Mouse (Mus musculus): ENCODE measurements around the gene H2-M5. TPM values are rescaled to one million over a fixed set of nuclear protein-coding genes. Genes with fewer than 3 reads are reported as not detected.

H2-M5 gene
- total and polyA plus RNA-seq, 3 experiments: 0.11 TPM; not detected in 2

GRCm38 (mm10) chr17:36971172-36971850, 18.0 kb downstream of the H2-M5 start:
- ATAC-seq (ENCODE audit: extremely low read depth, insufficient number of reproducible peaks, low FRiP score, poor library complexity, severe bottlenecking) (no peak), DNase-seq (ENCODE audit: low spot score) (no peak)
- no peak for TF ChIP-seq TAL1 (conservative IDR thresholded peaks at IDR 0.05; ENCODE audit: low read depth, low read length)
- no peak for TF ChIP-seq GATA1 (IDR thresholded peaks at IDR 0.05; ENCODE audit: borderline replicate concordance, low read length)
- no peak for TF ChIP-seq CTCF (IDR thresholded peaks at IDR 0.05; ENCODE audit: low read depth, low read length)
- no peak for TF ChIP-seq GATA2 (IDR thresholded peaks at IDR 0.05; ENCODE audit: borderline replicate concordance, low read depth, low read length)
- TF ChIP-seq POLR2AphosphoS5 (IDR thresholded peaks at IDR 0.05; ENCODE audit: insufficient replicate concordance, low read depth, low read length): no peak
- no peaks in the 10 kb centered on the region for H3K36me3 ChIP-seq (replicated peaks)
- H3K9me3 ChIP-seq (replicated peaks): no peaks in the 10 kb centered on the region
- no peak overlapping the region for H3K4me3 ChIP-seq (ENCODE audit: low read depth, low read length)
- H3K27me3 ChIP-seq (ENCODE audit: insufficient read depth, low read length): peaks cover 15% of the 10 kb centered on the region; the same call in 1 of the 2 replicates
- peaks cover 3% of the 10 kb centered on the region for H3K4me1 ChIP-seq (ENCODE audit: insufficient read depth, low read depth, low read length)

- ATAC-seq (ENCODE audit: extremely low read depth, insufficient number of reproducible peaks, low FRiP score, poor library complexity, severe bottlenecking) (no peak), DNase-seq (ENCODE audit: low spot score) (no peak)
- no peak overlapping the region for H3K4me3 ChIP-seq (ENCODE audit: low read depth, low read length)
- peaks cover 4% of the 10 kb centered on the region for H3K36me3 ChIP-seq (replicated peaks)
- no peaks in the 10 kb centered on the region for H3K9me3 ChIP-seq (replicated peaks)
- peaks cover 15% of the 10 kb centered on the region; the same call in 1 of the 2 replicates for H3K27me3 ChIP-seq (ENCODE audit: insufficient read depth, low read length)
- TF ChIP-seq GATA2 (IDR thresholded peaks at IDR 0.05; ENCODE audit: borderline replicate concordance, low read depth, low read length) (no peak), GATA1 (IDR thresholded peaks at IDR 0.05; ENCODE audit: borderline replicate concordance, low read length) (no peak), POLR2AphosphoS5 (IDR thresholded peaks at IDR 0.05; ENCODE audit: insufficient replicate concordance, low read depth, low read length) (no peak), CTCF (IDR thresholded peaks at IDR 0.05; ENCODE audit: low read depth, low read length) (no peak), TAL1 (conservative IDR thresholded peaks at IDR 0.05; ENCODE audit: low read depth, low read length) (no peak)
- H3K4me1 ChIP-seq (ENCODE audit: insufficient read depth, low read depth, low read length): peaks cover 3% of the 10 kb centered on the region
Measured at GRCm38 (mm10) chr17:36970316-36970890, 18.9 kb downstream of the H2-M5 start.

GRCm38 (mm10) chr17:36966875-36967274, 22.5 kb downstream of the H2-M5 start:
- DNase-seq (ENCODE audit: low spot score): no peak
- TF ChIP-seq GATA1 (IDR thresholded peaks at IDR 0.05; ENCODE audit: borderline replicate concordance, low read length): no peak
- TF ChIP-seq TAL1 (conservative IDR thresholded peaks at IDR 0.05; ENCODE audit: low read depth, low read length): no peak
- no peak for TF ChIP-seq POLR2AphosphoS5 (IDR thresholded peaks at IDR 0.05; ENCODE audit: insufficient replicate concordance, low read depth, low read length)
- TF ChIP-seq CTCF (IDR thresholded peaks at IDR 0.05; ENCODE audit: low read depth, low read length): no peak
- TF ChIP-seq GATA2 (IDR thresholded peaks at IDR 0.05; ENCODE audit: borderline replicate concordance, low read depth, low read length): no peak
- H3K4me3 ChIP-seq (ENCODE audit: low read depth, low read length): no peak overlapping the region
- H3K9me3 ChIP-seq (replicated peaks): no peaks in the 10 kb centered on the region
- H3K4me1 ChIP-seq (ENCODE audit: insufficient read depth, low read depth, low read length): no peaks in the 10 kb centered on the region; the same call in 1 of the 2 replicates
- peaks cover 13% of the 10 kb centered on the region for H3K36me3 ChIP-seq (replicated peaks)
- no peak for ATAC-seq (ENCODE audit: extremely low read depth, insufficient number of reproducible peaks, low FRiP score, poor library complexity, severe bottlenecking)
- peaks cover 15% of the 10 kb centered on the region; the same call in 1 of the 2 replicates for H3K27me3 ChIP-seq (ENCODE audit: insufficient read depth, low read length)

- no peak overlapping the region for H3K4me3 ChIP-seq (ENCODE audit: low read depth, low read length)
- TF ChIP-seq TAL1 (conservative IDR thresholded peaks at IDR 0.05; ENCODE audit: low read depth, low read length) (no peak), GATA2 (IDR thresholded peaks at IDR 0.05; ENCODE audit: borderline replicate concordance, low read depth, low read length) (no peak), CTCF (IDR thresholded peaks at IDR 0.05; ENCODE audit: low read depth, low read length) (no peak), POLR2AphosphoS5 (IDR thresholded peaks at IDR 0.05; ENCODE audit: insufficient replicate concordance, low read depth, low read length) (no peak), GATA1 (IDR thresholded peaks at IDR 0.05; ENCODE audit: borderline replicate concordance, low read length) (no peak)
- ATAC-seq (ENCODE audit: extremely low read depth, insufficient number of reproducible peaks, low FRiP score, poor library complexity, severe bottlenecking): no peak
- no peak for DNase-seq (ENCODE audit: low spot score)
- peaks cover 28% of the 10 kb centered on the region for H3K4me1 ChIP-seq (ENCODE audit: insufficient read depth, low read depth, low read length)
- peaks cover 27% of the 10 kb centered on the region for H3K36me3 ChIP-seq (replicated peaks)
- no peaks in the 10 kb centered on the region for H3K9me3 ChIP-seq (replicated peaks)
- H3K27me3 ChIP-seq (ENCODE audit: insufficient read depth, low read length): no peaks in the 10 kb centered on the region
Measured at GRCm38 (mm10) chr17:36961125-36961524, 28.2 kb downstream of the H2-M5 start.

GRCm38 (mm10) chr17:36958884-36959283, 30.5 kb downstream of the H2-M5 start:
- H3K27me3 ChIP-seq (ENCODE audit: insufficient read depth, low read length): no peaks in the 10 kb centered on the region
- no peaks in the 10 kb centered on the region for H3K9me3 ChIP-seq (replicated peaks)
- peak overlapping the region; percentile 77 for H3K4me3 ChIP-seq (ENCODE audit: low read depth, low read length)
- DNase-seq (ENCODE audit: low spot score) (no peak), ATAC-seq (ENCODE audit: extremely low read depth, insufficient number of reproducible peaks, low FRiP score, poor library complexity, severe bottlenecking) (no peak)
- H3K36me3 ChIP-seq (replicated peaks): peaks cover 26% of the 10 kb centered on the region
- TF ChIP-seq TAL1 (conservative IDR thresholded peaks at IDR 0.05; ENCODE audit: low read depth, low read length) (no peak), CTCF (IDR thresholded peaks at IDR 0.05; ENCODE audit: low read depth, low read length) (no peak), GATA2 (IDR thresholded peaks at IDR 0.05; ENCODE audit: borderline replicate concordance, low read depth, low read length) (no peak)
- H3K4me1 ChIP-seq (ENCODE audit: insufficient read depth, low read depth, low read length): peaks cover 28% of the 10 kb centered on the region

- DNase-seq (ENCODE audit: low spot score) (peak; percentile 71), ATAC-seq (ENCODE audit: extremely low read depth, insufficient number of reproducible peaks, low FRiP score, poor library complexity, severe bottlenecking) (peak; percentile 97)
- TF ChIP-seq GATA2 (IDR thresholded peaks at IDR 0.05; ENCODE audit: borderline replicate concordance, low read depth, low read length) (no peak), TAL1 (conservative IDR thresholded peaks at IDR 0.05; ENCODE audit: low read depth, low read length) (no peak), POLR2AphosphoS5 (IDR thresholded peaks at IDR 0.05; ENCODE audit: insufficient replicate concordance, low read depth, low read length) (no peak), CTCF (IDR thresholded peaks at IDR 0.05; ENCODE audit: low read depth, low read length) (no peak), GATA1 (IDR thresholded peaks at IDR 0.05; ENCODE audit: borderline replicate concordance, low read length) (no peak)
- Histone ChIP-seq H3K4me3 (ENCODE audit: low read depth, low read length) (peak within 1 kb of the TSS; percentile 77), H3K27me3 (ENCODE audit: insufficient read depth, low read length) (no peaks in the 10 kb centered on the region), H3K4me1 (ENCODE audit: insufficient read depth, low read depth, low read length) (peaks cover 28% of the 10 kb centered on the region), H3K36me3 (replicated peaks) (peaks cover 30% of the 10 kb centered on the region), H3K9me3 (replicated peaks) (no peaks in the 10 kb centered on the region)
Measured at GRCm38 (mm10) chr17:36957999-36958743, 31.2 kb downstream of the H2-M5 start, which contains the start of the genes Znrd1 and Znrd1as. Znrd1 (minus strand) TSS chr17:36958559. Znrd1as (plus strand) TSS chr17:36958592.
